Mouse (Mus musculus): Measurements from ENCODE around the gene Nsun7. TPM values are rescaled to one million over a fixed set of nuclear protein-coding genes. Genes with fewer than 3 reads are reported as not detected.

The Nsun7 gene
- polyA plus RNA-seq, 1 experiment from 2014 or later: 0.05 TPM

DNA sequence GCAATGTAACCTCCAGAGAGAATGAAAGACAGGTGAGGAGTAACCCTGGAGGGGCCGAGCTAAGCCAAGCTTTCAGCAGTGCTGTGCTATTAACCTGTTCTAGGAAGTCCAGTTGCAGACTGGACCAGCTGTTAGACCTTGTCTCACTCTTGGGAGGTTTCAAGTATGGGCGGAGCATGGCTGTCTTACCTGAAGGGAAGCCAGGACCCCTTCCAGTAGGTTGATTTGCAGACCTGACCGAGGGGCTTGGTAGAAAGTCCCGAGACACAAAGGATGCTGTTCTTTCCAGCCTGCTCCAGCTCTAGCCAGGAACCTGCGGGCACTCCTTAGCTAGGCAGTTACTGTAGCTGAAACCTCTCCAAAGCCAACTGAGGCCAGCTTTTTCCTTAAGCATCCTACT is 36.4 kb downstream of the Nsun7 start:
- no peak overlapping the region for H3K4me3 ChIP-seq (ENCODE audit: low read depth, low read length)
- H3K4me1 ChIP-seq (replicated peaks; ENCODE audit: control insufficient read depth, insufficient read depth, low read length): no peaks in the 10 kb centered on the region
- WGBS: 94% methylated on average over 5 of the region's 5 CpGs
- no peaks in the 10 kb centered on the region for H3K9me3 ChIP-seq (ENCODE audit: control insufficient read depth)
- H3K27ac ChIP-seq (ENCODE audit: low read depth, low read length): no peak overlapping the region
- H3K36me3 ChIP-seq (ENCODE audit: control insufficient read depth, insufficient read depth): no peaks in the 10 kb centered on the region
- H3K9ac ChIP-seq (ENCODE audit: low read depth, low read length): no peak overlapping the region
- ATAC-seq: no peak
- H3K4me2 ChIP-seq (replicated peaks; ENCODE audit: low read depth): no peak overlapping the region
- no peaks in the 10 kb centered on the region for H3K27me3 ChIP-seq (replicated peaks; ENCODE audit: control insufficient read depth, insufficient read depth, low read length)
- no peak for TF ChIP-seq CTCF (IDR thresholded peaks at IDR 0.05; ENCODE audit: low read depth)

DNA sequence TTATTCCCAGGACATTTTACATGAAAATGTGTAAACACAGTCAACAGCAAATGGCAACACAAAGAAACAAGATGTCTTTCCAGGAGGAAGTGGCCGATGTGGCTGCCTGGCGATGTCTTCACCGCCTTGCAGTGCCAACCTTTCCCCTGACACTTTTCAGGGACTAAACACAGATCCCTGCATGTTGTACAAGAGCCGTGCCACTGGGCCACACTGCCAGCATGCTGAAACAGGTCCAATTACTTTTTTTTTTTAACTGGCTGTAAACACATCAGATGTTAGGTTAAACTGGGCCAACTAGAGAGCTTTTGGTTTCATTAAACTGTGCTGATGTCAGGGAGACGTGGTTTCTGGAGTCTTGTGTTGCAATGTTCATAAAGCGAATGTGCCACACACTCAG is 39.2 kb downstream of the Nsun7 start:
- H3K4me2 ChIP-seq (replicated peaks; ENCODE audit: low read depth): no peak overlapping the region
- H3K9ac ChIP-seq (ENCODE audit: low read depth, low read length): no peak overlapping the region
- no peak overlapping the region for H3K27ac ChIP-seq (ENCODE audit: low read depth, low read length)
- no peak for ATAC-seq
- H3K4me3 ChIP-seq (ENCODE audit: low read depth, low read length): no peak overlapping the region
- 0 out of 2 replicates have a peak, but pooled peaks cover 2% of the 10 kb centered on the region for H3K36me3 ChIP-seq (ENCODE audit: control insufficient read depth, insufficient read depth)
- H3K9me3 ChIP-seq (ENCODE audit: control insufficient read depth): no peaks in the 10 kb centered on the region
- 88% methylated on average over 6 of the region's 6 CpGs for WGBS
- no peaks in the 10 kb centered on the region for H3K4me1 ChIP-seq (replicated peaks; ENCODE audit: control insufficient read depth, insufficient read depth, low read length)
- no peak for TF ChIP-seq CTCF (IDR thresholded peaks at IDR 0.05; ENCODE audit: low read depth)
- H3K27me3 ChIP-seq (replicated peaks; ENCODE audit: control insufficient read depth, insufficient read depth, low read length): no peaks in the 10 kb centered on the region

DNA sequence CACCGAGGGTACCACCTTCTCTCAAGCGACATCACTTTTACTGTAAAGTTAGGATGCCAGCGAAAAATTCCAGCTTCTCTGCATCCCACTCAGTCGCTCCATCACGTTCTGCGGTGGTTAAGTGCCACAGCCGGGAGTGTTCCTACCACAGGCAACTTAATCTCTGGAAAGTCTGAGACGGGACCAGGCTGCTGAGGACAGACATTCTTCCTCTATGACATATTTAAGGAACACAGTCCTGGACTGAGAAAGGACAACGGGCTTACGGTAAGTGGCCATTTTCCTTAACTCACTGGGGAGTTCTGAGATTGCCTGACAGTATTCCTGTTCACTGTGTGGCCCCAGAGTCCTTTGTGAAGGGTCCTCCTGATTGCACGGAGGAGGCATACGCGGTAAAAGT is 40.9 kb downstream of the Nsun7 start:
- Histone ChIP-seq H3K36me3 (ENCODE audit: control insufficient read depth, insufficient read depth) (peaks cover 13% of the 10 kb centered on the region; the same call in 1 of the 2 replicates), H3K9ac (ENCODE audit: low read depth, low read length) (no peak overlapping the region), H3K27ac (ENCODE audit: low read depth, low read length) (no peak overlapping the region), H3K9me3 (ENCODE audit: control insufficient read depth) (no peaks in the 10 kb centered on the region), H3K27me3 (replicated peaks; ENCODE audit: control insufficient read depth, insufficient read depth, low read length) (no peaks in the 10 kb centered on the region), H3K4me1 (replicated peaks; ENCODE audit: control insufficient read depth, insufficient read depth, low read length) (no peaks in the 10 kb centered on the region), H3K4me3 (ENCODE audit: low read depth, low read length) (no peak overlapping the region), H3K4me2 (replicated peaks; ENCODE audit: low read depth) (no peak overlapping the region)
- ATAC-seq: no peak
- TF ChIP-seq CTCF (IDR thresholded peaks at IDR 0.05; ENCODE audit: low read depth): no peak
- WGBS: 90% methylated on average over 13 of the region's 13 CpGs

DNA sequence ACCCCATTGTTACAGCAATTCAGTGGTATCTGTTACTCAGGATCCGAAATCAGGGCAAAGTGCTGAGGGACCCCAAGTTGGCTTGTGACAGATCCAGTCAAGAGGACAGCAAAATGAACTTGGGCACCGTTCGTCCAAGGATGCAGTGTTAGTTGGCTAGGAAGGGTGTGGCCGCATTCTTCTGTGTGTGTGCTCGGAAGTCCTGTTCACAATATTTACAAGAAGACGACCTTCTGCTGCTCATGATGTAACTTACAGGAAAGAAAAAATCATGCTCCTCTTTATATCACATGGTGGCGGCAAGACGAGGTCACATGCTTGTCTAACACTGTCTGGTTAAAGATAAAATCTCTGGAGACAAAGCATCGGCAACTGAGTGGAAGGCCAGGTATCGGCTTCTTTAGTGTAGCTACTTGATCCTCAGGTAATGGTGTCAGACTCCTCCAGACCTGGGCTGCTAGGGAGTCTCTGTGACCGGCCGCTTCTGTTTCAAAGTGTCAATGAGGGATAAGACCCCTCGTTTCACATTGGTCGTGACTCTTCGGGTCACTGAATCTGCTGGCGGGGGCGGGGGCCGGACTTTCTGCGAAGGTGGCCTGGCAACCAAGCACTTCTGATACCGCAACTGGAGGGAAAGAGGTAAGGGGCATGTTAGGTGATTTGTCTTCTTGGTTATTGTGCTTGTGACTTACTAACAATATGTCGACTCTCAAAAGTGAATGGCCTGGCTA is 42.6 kb downstream of the Nsun7 start:
- peaks cover 14% of the 10 kb centered on the region; the same call in 1 of the 2 replicates for H3K36me3 ChIP-seq (ENCODE audit: control insufficient read depth, insufficient read depth)
- WGBS: 81% methylated on average over 21 of the region's 21 CpGs

DNA sequence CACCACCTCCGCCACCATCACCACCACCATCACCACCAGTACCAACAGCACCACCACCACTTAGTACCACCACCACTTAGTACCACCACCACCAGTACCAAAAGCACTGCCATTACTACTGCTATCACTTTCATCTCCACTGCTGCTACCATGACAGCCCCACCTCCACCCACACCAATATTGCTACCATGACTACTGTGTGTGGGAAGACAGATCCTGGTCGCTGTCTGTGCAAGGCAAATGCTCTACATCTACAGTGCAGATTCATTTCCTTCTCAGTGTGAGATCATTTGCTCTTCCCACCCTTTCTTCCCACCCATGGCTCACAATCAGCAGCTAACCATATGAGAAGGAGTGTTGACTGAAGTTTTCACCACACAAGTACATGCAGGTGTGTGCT is 43.2 kb downstream of the Nsun7 start:
- Histone ChIP-seq H3K4me2 (replicated peaks; ENCODE audit: low read depth) (no peak overlapping the region), H3K4me1 (replicated peaks; ENCODE audit: control insufficient read depth, insufficient read depth, low read length) (no peaks in the 10 kb centered on the region), H3K27ac (ENCODE audit: low read depth, low read length) (no peak overlapping the region), H3K9ac (ENCODE audit: low read depth, low read length) (no peak overlapping the region), H3K4me3 (ENCODE audit: low read depth, low read length) (no peak overlapping the region), H3K9me3 (ENCODE audit: control insufficient read depth) (no peaks in the 10 kb centered on the region), H3K36me3 (ENCODE audit: control insufficient read depth, insufficient read depth) (peaks cover 17% of the 10 kb centered on the region; the same call in 1 of the 2 replicates), H3K27me3 (replicated peaks; ENCODE audit: control insufficient read depth, insufficient read depth, low read length) (no peaks in the 10 kb centered on the region)
- TF ChIP-seq CTCF (IDR thresholded peaks at IDR 0.05; ENCODE audit: low read depth): no peak
- 85% methylated on average over 2 of the region's 2 CpGs for WGBS
- no peak for ATAC-seq

More for the DNA sequence above, 42.6 kb downstream of the Nsun7 start:
- no peak overlapping the region for H3K27ac ChIP-seq (ENCODE audit: low read depth, low read length)
- TF ChIP-seq CTCF (IDR thresholded peaks at IDR 0.05; ENCODE audit: low read depth): no peak
- no peak overlapping the region for H3K9ac ChIP-seq (ENCODE audit: low read depth, low read length)
- H3K27me3 ChIP-seq (replicated peaks; ENCODE audit: control insufficient read depth, insufficient read depth, low read length): no peaks in the 10 kb centered on the region
- H3K4me1 ChIP-seq (replicated peaks; ENCODE audit: control insufficient read depth, insufficient read depth, low read length): no peaks in the 10 kb centered on the region
- no peak overlapping the region for H3K4me2 ChIP-seq (replicated peaks; ENCODE audit: low read depth)
- H3K4me3 ChIP-seq (ENCODE audit: low read depth, low read length): no peak overlapping the region
- ATAC-seq: no peak
- H3K9me3 ChIP-seq (ENCODE audit: control insufficient read depth): no peaks in the 10 kb centered on the region

DNA sequence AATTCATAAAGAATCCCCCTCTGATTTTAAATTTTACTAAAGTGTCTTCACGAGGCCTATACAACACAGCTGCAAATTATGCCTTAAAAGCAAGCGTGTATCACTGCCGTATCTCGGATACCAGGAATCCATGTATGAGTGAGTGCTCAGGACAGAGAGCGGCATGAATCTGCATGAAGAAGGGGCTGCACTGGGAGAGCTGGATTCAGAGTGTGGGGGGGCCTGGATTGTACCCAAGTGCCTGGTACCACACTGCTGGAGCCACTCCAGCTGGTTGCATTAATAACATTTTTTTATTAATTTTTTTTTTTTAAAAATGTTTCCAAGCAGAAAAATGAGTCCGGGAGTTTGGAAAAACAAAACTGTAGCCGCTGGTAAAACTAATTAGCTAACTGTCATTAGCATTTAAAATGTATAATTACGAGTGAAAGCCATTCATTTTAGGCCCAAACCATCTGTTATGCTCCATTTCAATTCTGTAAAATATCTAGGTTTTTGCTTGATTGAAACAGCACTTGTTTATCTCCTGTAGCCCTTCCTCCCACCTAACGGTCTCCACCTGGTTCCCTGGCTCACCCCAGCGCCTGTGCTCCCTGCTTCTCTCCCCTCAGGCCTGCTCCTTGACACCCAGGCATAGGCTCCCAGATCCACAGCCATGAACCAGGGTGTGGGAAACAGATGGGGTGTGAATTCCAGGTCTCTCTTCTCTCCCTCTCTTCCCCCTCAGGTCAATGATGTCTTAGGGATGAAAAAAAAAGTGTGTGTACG is 44.8 kb downstream of the Nsun7 start:
- WGBS: 87% methylated on average over 11 of the region's 11 CpGs
- Histone ChIP-seq H3K4me3 (ENCODE audit: low read depth, low read length) (no peak overlapping the region), H3K36me3 (ENCODE audit: control insufficient read depth, insufficient read depth) (peaks cover 20% of the 10 kb centered on the region; the same call in 1 of the 2 replicates), H3K27ac (ENCODE audit: low read depth, low read length) (no peak overlapping the region), H3K4me1 (replicated peaks; ENCODE audit: control insufficient read depth, insufficient read depth, low read length) (no peaks in the 10 kb centered on the region), H3K9me3 (ENCODE audit: control insufficient read depth) (no peaks in the 10 kb centered on the region), H3K9ac (ENCODE audit: low read depth, low read length) (no peak overlapping the region), H3K27me3 (replicated peaks; ENCODE audit: control insufficient read depth, insufficient read depth, low read length) (no peaks in the 10 kb centered on the region), H3K4me2 (replicated peaks; ENCODE audit: low read depth) (no peak overlapping the region)
- no peak for ATAC-seq
- no peak for TF ChIP-seq CTCF (IDR thresholded peaks at IDR 0.05; ENCODE audit: low read depth)
